Mouse (Mus musculus) ovary, postnatal 14 days (tissue): ENCODE results near the gene Siglecf.

Source experiments
- DNase-seq: peaks from one replicate; pipeline ENCODE4 v3.0.0; 2022; ENCODE audit warnings: low spot score

Siglecf gene

DNA sequence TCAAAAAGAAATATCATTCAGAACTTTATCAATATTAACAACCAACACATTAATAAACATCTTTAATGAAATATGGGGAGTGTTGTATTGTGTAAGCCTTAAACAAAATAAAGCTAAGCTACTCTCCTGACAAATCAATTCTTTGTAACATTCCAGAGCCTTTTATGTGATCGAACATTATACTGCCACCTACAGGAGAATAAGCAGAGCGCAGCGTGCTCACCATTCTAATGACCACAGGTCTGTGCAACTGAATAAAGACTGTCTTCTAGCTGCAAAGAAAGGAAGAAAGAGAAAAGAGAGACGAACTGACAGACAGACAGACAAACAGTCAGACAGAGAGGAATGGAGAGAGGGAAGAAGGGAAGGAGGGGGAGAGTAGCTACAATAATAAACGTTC lies 27.1 kb downstream of the Siglecf start:
- peak; percentile 16 for DNase-seq

DNA sequence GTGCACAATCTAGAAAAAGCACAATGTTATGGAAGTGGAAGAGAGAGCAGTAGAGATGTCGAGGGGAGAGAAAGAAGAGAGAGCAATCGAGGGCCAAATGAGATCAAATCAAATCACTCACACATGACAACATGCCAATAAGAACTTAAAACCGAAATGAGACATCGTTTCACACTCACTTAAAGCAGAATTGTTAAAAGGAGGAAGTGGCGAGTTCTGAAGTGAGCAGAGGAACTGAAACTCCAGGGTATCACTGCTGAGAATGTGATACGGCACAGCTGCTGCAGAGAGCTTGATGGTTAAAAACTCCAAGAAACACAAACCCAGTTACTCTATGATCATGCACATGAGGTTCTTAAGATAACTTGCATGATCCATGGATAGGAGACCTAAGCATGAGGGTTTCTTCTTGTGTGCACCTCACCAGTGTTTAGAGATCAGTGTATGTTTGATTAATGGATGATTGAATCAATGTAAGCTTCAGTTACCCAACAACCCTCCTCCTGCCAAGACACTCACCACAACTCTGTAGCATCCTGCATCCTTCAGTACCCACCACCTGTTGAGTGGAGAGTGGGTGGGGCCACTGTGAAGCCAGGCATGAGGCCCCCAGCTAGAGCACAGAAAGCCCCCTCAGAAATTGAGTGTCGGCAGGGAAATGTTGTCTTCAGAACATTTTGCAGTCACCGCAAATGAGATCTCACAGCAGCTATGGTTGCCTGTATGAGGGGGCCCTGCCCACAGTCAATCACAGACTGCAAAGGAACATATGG lies 41.4 kb downstream of the Siglecf start:
- DNase-seq, result no peak

DNA sequence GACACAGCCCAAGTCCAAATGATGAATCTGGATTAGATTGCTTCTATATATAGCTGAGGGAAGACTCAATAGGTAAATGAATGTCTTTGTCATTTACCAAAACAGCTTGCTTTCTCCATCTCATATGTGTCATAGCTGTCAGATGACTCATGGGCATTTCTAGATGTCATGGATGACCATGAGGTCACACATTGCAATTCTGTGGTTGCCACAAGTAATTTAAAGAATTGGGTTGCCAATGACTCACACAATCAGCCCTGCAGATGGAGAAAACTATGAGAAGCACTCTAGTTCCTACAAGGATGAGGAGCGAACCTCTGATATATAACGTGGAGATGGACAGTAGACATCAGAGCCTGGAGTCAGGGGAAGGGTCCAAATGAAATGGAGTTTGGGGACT lies 48.4 kb downstream of the Siglecf start:
- DNase-seq, result no peak

DNA sequence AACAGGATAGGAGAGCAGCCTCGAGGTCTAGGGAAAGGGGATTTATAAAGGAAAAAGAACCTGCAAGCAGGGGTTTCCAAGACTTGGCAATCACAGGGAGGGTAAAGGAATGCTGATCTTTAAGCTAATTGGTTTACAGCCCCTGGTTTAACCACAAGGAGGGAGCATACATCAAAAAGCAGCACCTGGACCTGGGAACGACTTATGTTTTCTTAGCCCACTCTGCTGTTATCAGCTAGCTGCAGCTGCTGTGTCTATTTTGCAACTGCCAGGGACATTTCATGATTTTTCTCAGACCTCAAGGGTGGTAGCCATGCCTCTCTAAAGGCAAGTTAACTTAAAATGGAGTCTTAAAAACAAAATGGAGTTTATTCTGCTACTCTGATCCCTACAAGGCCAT lies 51.6 kb downstream of the Siglecf start:
- no peak for DNase-seq

DNA sequence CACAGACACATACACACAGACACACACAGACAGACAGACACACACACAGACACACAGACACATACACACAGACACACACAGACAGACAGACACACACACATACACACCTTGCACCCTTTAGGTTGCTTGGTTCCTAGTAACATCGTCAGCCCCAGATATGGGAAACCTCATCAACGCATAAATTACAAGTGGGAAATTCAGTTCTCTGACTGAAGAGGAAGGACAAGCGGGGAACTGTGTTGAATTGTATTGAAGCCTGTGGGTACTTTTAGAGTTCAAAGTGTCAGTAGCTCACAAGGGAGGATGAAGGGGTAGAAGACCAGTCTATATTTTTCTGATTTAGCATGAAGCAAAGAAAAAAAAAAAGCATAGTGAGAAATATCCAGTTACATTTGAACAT lies 56.4 kb downstream of the Siglecf start:
- no peak for DNase-seq

DNA sequence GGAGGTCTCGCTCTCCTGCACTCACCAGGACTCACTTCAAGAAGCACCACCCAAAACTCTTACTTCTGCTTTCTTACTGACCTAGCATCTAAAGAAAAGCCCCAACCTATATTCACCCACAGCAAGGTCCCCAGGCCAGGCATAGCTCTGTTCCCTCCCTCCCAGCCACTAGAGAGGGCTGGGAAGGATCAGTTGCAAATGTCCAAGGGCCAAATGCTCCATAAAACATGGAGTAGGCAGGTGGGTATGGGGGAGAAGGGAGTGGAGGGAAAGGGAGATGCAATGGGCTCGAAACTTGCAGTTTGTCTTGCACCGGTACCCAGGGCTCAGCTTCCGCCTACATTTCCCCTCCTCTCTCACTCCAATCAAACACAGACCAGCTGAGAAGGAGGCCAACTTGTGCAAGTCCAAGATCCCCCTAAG lies 57.0 kb downstream of the Siglecf start, which contains the start of gene Siglecg:
TSS of gene Siglecg (plus strand) at position 74 of the 423 bp plus-strand sequence.
- no peak for DNase-seq

DNA sequence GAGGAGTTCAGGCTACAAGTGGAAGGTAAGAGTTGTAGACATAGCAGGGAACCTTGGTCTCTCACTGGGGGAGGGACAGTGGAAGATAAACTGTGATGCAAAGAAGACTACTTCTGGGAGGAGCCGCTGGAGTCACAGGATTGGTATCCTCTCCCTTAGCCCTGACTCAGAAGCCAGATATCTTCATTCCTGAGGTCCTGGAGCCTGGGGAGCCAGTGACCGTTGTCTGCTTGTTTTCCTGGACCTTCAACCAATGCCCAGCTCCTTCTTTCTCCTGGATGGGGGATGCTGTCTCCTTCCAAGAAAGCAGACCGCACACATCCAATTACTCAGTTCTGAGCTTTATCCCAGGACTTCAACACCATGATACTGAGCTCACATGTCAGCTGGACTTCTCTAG lies 57.9 kb downstream of the Siglecf start:
- no peak for DNase-seq
